Mouse (Mus musculus) stomach, postnatal 0 days (tissue): ENCODE measurements around the gene Pgbd5. TPM values are rescaled to one million over a fixed set of nuclear protein-coding genes. Genes with fewer than 3 reads are reported as not detected.

Experiments used
- ATAC-seq: fragments of 200-750 bp; cut with Nextera tagmentation; 2 replicates; pipeline ENCODE4 v1.8.0; 2017; ENCODE audit not compliant: low FRiP score, low TSS enrichment
- DNase-seq: peaks from one replicate; pipeline ENCODE4 v3.0.0-alpha.2; 2016; ENCODE audit warnings: low spot score
- H3K27ac ChIP-seq: fragments of 300-500 bp; sonication (generic); replicated peaks from 2 replicates; pipeline ENCODE4 v1.5.1; 2014; ENCODE audit warnings: mild to moderate bottlenecking, control low read depth
- H3K27me3 ChIP-seq: fragments of 300-500 bp; sonication (generic); 2 replicates; pipeline ENCODE4 v1.6.1; 2014; ENCODE audit warnings: low read length; ENCODE audit not compliant: control insufficient read depth, insufficient read depth
- H3K36me3 ChIP-seq: fragments of 300-500 bp; sonication (generic); 2 replicates; pipeline ENCODE4 v1.6.1; 2014; ENCODE audit warnings: low read length, mixed read lengths; ENCODE audit not compliant: control insufficient read depth, insufficient read depth
- H3K4me1 ChIP-seq: fragments of 300-500 bp; sonication (generic); replicated peaks from 2 replicates; pipeline ENCODE4 v1.6.1; 2014; ENCODE audit warnings: antibody characterized with exemption; ENCODE audit not compliant: control insufficient read depth, insufficient read depth
- H3K4me2 ChIP-seq: fragments of 300-500 bp; sonication (generic); replicated peaks from 2 replicates; pipeline ENCODE4 v1.6.1; 2014; ENCODE audit warnings: low read depth, mild to moderate bottlenecking, control low read depth, moderate library complexity
- H3K4me3 ChIP-seq: fragments of 300-500 bp; sonication (generic); 2 replicates; pipeline ENCODE4 v1.5.1; 2014; ENCODE audit warnings: low read depth, low read length, control low read depth
- H3K9ac ChIP-seq: fragments of 300-500 bp; sonication (generic); 2 replicates; pipeline ENCODE4 v1.6.1; 2014; ENCODE audit warnings: mild to moderate bottlenecking, low read length, control low read depth, mixed read lengths
- H3K9me3 ChIP-seq: fragments of 300-500 bp; sonication (generic); 2 replicates; pipeline ENCODE4 v1.6.1; 2016; ENCODE audit warnings: low read length; ENCODE audit not compliant: control insufficient read depth
- CTCF ChIP-seq: IDR thresholded peaks from 2 replicates; pipeline ENCODE4 v1.5.1; 2016; ENCODE audit warnings: antibody characterized with exemption, low read depth, mild to moderate bottlenecking, moderate library complexity
- EP300 ChIP-seq: optimal IDR thresholded peaks from 2 replicates; pipeline ENCODE3; 2016; ENCODE audit warnings: antibody characterized with exemption
- WGBS: fragments of 180-500 bp; shearing (Covaris S2); extraction: QIAGEN DNeasy Blood & Tissue Kit; methylation state at CpG from one replicate; pipeline ENCODE4 v1.1.7; 2014; 5-methylcytosine and 5-hydroxymethylcytosine counted together
- polyA plus RNA-seq: library from polyadenylated mRNA; unstranded; fragments of >200 nt; fragmentation: Nextera tagmentation; extraction: Ambion mirVana; gene quantifications from 2 replicates; pipeline ENCODE4 v1.2.1, GENCODE M21; 2015

Gene Pgbd5
- polyA plus RNA-seq, 1 experiment from 2014 or later, result 2.0 TPM

GRCm38 (mm10) chr8:124361773-124362427 is 77.6 kb downstream of the Pgbd5 start:
- Histone ChIP-seq H3K9ac (no peak overlapping the region), H3K9me3 (no peaks in the 10 kb centered on the region), H3K27me3 (no peaks in the 10 kb centered on the region), H3K27ac (no peak overlapping the region), H3K4me2 (no peak overlapping the region), H3K4me3 (no peak overlapping the region), H3K36me3 (no peaks in the 10 kb centered on the region), H3K4me1 (no peaks in the 10 kb centered on the region)
- TF ChIP-seq EP300 (no peak), CTCF (no peak)
- WGBS, result 77% methylated on average over 11 of the region's 11 CpGs
- no peak for ATAC-seq
- no peak for DNase-seq

GRCm38 (mm10) chr8:124360911-124361310 is 78.5 kb downstream of the Pgbd5 start:
- ATAC-seq, result no peak
- WGBS, result 68% methylated on average over 3 of the region's 3 CpGs
- Histone ChIP-seq H3K9ac (no peak overlapping the region), H3K27ac (no peak overlapping the region), H3K27me3 (no peaks in the 10 kb centered on the region), H3K36me3 (no peaks in the 10 kb centered on the region), H3K4me2 (no peak overlapping the region), H3K4me1 (no peaks in the 10 kb centered on the region), H3K4me3 (no peak overlapping the region), H3K9me3 (no peaks in the 10 kb centered on the region)
- DNase-seq, result no peak
- TF ChIP-seq EP300 (no peak), CTCF (no peak)

GRCm38 (mm10) chr8:124351636-124352035 is 87.8 kb downstream of the Pgbd5 start:
- no peak for ATAC-seq
- Histone ChIP-seq H3K4me3 (no peak overlapping the region), H3K4me2 (no peak overlapping the region), H3K27ac (no peak overlapping the region), H3K36me3 (no peaks in the 10 kb centered on the region), H3K4me1 (no peaks in the 10 kb centered on the region), H3K9me3 (no peaks in the 10 kb centered on the region), H3K27me3 (no peaks in the 10 kb centered on the region), H3K9ac (no peak overlapping the region)
- TF ChIP-seq CTCF (peak; percentile 55), EP300 (no peak)
- no peak for DNase-seq
- WGBS, result 63% methylated on average over 5 of the region's 5 CpGs

- no peaks in the 10 kb centered on the region for H3K9me3 ChIP-seq
- no peak overlapping the region for H3K9ac ChIP-seq
- no peak for TF ChIP-seq EP300
- TF ChIP-seq CTCF, result peak; percentile 99
- no peaks in the 10 kb centered on the region for H3K4me1 ChIP-seq
- no peak overlapping the region for H3K4me3 ChIP-seq
- H3K27ac ChIP-seq, result no peak overlapping the region
- no peak overlapping the region for H3K4me2 ChIP-seq
- H3K36me3 ChIP-seq, result 0 out of 2 replicates have a peak, but pooled peaks cover 3% of the 10 kb centered on the region
- H3K27me3 ChIP-seq, result no peaks in the 10 kb centered on the region
- 32% methylated on average over 7 of the region's 7 CpGs for WGBS
- ATAC-seq, result peak; percentile 34; the same call in 1 of the 2 replicates
- DNase-seq, result peak; percentile 83
These were observed 89.8 kb downstream of the Pgbd5 start for GRCm38 (mm10) chr8:124349663-124350062.

- Histone ChIP-seq H3K9me3 (no peaks in the 10 kb centered on the region), H3K27ac (no peak overlapping the region), H3K4me1 (no peaks in the 10 kb centered on the region), H3K27me3 (no peaks in the 10 kb centered on the region), H3K36me3 (peaks cover 8% of the 10 kb centered on the region), H3K4me3 (no peak overlapping the region), H3K4me2 (no peak overlapping the region), H3K9ac (no peak overlapping the region)
- WGBS, result 59% methylated on average over 1 of the region's 1 CpGs
- ATAC-seq (no peak), DNase-seq (no peak)
- no peak for TF ChIP-seq EP300
- no peak for TF ChIP-seq CTCF
These were observed 91.4 kb downstream of the Pgbd5 start for GRCm38 (mm10) chr8:124348087-124348486.

GRCm38 (mm10) chr8:124346852-124347523 is 92.5 kb downstream of the Pgbd5 start:
- peak overlapping the region; percentile 4; the same call in 1 of the 2 replicates for H3K27ac ChIP-seq
- peak; percentile 38; the same call in 1 of the 2 replicates for ATAC-seq
- TF ChIP-seq EP300 (no peak), CTCF (peak; percentile 97)

More at GRCm38 (mm10) chr8:124346852-124347523, 92.5 kb downstream of the Pgbd5 start:
- Histone ChIP-seq H3K4me2 (0 out of 2 replicates have a peak overlapping the region, but pooled peaks have one; percentile 8), H3K4me3 (no peak overlapping the region), H3K9ac (no peak overlapping the region), H3K27me3 (no peaks in the 10 kb centered on the region), H3K36me3 (peaks cover 11% of the 10 kb centered on the region), H3K9me3 (no peaks in the 10 kb centered on the region), H3K4me1 (no peaks in the 10 kb centered on the region)
- DNase-seq, result peak; percentile 75
- 42% methylated on average over 19 of the region's 19 CpGs for WGBS
